Mouse (Mus musculus) liver, embryonic 11.5 days (tissue): ENCODE results near the gene Prss21. TPM values are rescaled to one million over a fixed set of nuclear protein-coding genes. Genes with fewer than 3 reads are reported as not detected.

Experiments used
- ATAC-seq: fragments of 200-750 bp; cut with Nextera tagmentation; replicated peaks from 2 replicates; pipeline ENCODE4 v1.8.0; 2017; ENCODE audit warnings: moderate number of reproducible peaks, mild to moderate bottlenecking, moderate TSS enrichment, moderate library complexity; ENCODE audit not compliant: low FRiP score
- DNase-seq: peaks from one replicate; pipeline ENCODE4 v3.0.0-alpha.2; 2017; ENCODE audit warnings: low spot score
- H3K27ac ChIP-seq: fragments of 300-500 bp; sonication (generic); 2 replicates; pipeline ENCODE4 v1.5.1; 2014; ENCODE audit warnings: mild to moderate bottlenecking, low read depth, low read length, control low read depth
- H3K27me3 ChIP-seq: fragments of 300-500 bp; sonication (generic); replicated peaks from 2 replicates; pipeline ENCODE4 v1.6.1; 2014; ENCODE audit warnings: low read length, mixed read lengths; ENCODE audit not compliant: control insufficient read depth, insufficient read depth
- H3K36me3 ChIP-seq: fragments of 300-500 bp; sonication (generic); 2 replicates; pipeline ENCODE4 v1.6.1; 2014; ENCODE audit warnings: mild to moderate bottlenecking, low read length, moderate library complexity, mixed read lengths; ENCODE audit not compliant: control insufficient read depth, insufficient read depth
- H3K4me1 ChIP-seq: fragments of 300-500 bp; sonication (generic); replicated peaks from 2 replicates; pipeline ENCODE4 v1.6.1; 2014; ENCODE audit warnings: low read length, mixed read lengths; ENCODE audit not compliant: control insufficient read depth, insufficient read depth
- H3K4me2 ChIP-seq: fragments of 300-500 bp; sonication (generic); 2 replicates; pipeline ENCODE4 v1.6.1; 2014; ENCODE audit warnings: mild to moderate bottlenecking, control low read depth, moderate library complexity
- H3K4me3 ChIP-seq: fragments of 300-500 bp; sonication (generic); 2 replicates; pipeline ENCODE4 v1.5.1; 2014; ENCODE audit warnings: low read depth, low read length, control low read depth
- H3K9ac ChIP-seq: fragments of 300-500 bp; sonication (generic); 2 replicates; pipeline ENCODE4 v1.6.1; 2014; ENCODE audit warnings: low read depth, low read length, control low read depth
- H3K9me3 ChIP-seq: fragments of 300-500 bp; sonication (generic); 2 replicates; pipeline ENCODE4 v1.6.1; 2016; ENCODE audit warnings: low read length, inconsistent platforms, mixed read lengths; ENCODE audit not compliant: control insufficient read depth
- WGBS: fragments of 180-500 bp; shearing (Covaris S2); extraction: QIAGEN DNeasy Blood & Tissue Kit; methylation state at CpG from one replicate; pipeline ENCODE4 v1.1.7; 2014; 5-methylcytosine and 5-hydroxymethylcytosine counted together
- polyA plus RNA-seq: library from polyadenylated mRNA; unstranded; fragments of >200 nt; fragmentation: Nextera tagmentation; extraction: Ambion mirVana; gene quantifications from 2 replicates; pipeline ENCODE4 v1.2.1, GENCODE M21; 2014

The Prss21 gene
- not detected in 2 replicates for polyA plus RNA-seq

- H3K4me3 ChIP-seq: no peak within 1 kb of the TSS
- ATAC-seq (no peak), DNase-seq (no peak)
- H3K36me3 ChIP-seq: no peaks in the 10 kb centered on the region
- no peak within 1 kb of the TSS for H3K27ac ChIP-seq
- H3K9ac ChIP-seq: no peak within 1 kb of the TSS
- no peaks in the 10 kb centered on the region for H3K27me3 ChIP-seq
- no peaks in the 10 kb centered on the region for H3K4me1 ChIP-seq
- WGBS: 80% methylated on average over 15 of the region's 15 CpGs
- no peak within 1 kb of the TSS for H3K4me2 ChIP-seq
- no peaks in the 10 kb centered on the region for H3K9me3 ChIP-seq
Observed at GRCm38 (mm10) chr17:23867756-23868155, at the start of gene Prss21. Gene Prss21, plus strand, starts transcription at chr17:23868056.

- peaks cover 43% of the 10 kb centered on the region for H3K9me3 ChIP-seq
- no peaks in the 10 kb centered on the region for H3K4me1 ChIP-seq
- DNase-seq: no peak
- H3K4me2 ChIP-seq: no peak overlapping the region
- H3K27me3 ChIP-seq: no peaks in the 10 kb centered on the region
- WGBS: 97% methylated on average over 8 of the region's 8 CpGs
- no peak overlapping the region for H3K27ac ChIP-seq
- no peak overlapping the region for H3K9ac ChIP-seq
- no peak for ATAC-seq
- H3K4me3 ChIP-seq: no peak overlapping the region
- peaks cover 96% of the 10 kb centered on the region for H3K36me3 ChIP-seq
Observed at GRCm38 (mm10) chr17:23818579-23818978, 49.3 kb upstream of the Prss21 start.

GRCm38 (mm10) chr17:23819235-23819634, 48.6 kb upstream of the Prss21 start:
- H3K4me2 ChIP-seq: no peak overlapping the region
- H3K27me3 ChIP-seq: no peaks in the 10 kb centered on the region
- 98% methylated on average over 25 of the region's 25 CpGs for WGBS
- H3K36me3 ChIP-seq: peaks cover 96% of the 10 kb centered on the region
- no peak overlapping the region for H3K4me3 ChIP-seq
- no peak for ATAC-seq
- no peaks in the 10 kb centered on the region for H3K4me1 ChIP-seq
- peaks cover 43% of the 10 kb centered on the region for H3K9me3 ChIP-seq
- no peak for DNase-seq
- H3K27ac ChIP-seq: no peak overlapping the region
- no peak overlapping the region for H3K9ac ChIP-seq

GRCm38 (mm10) chr17:23820731-23821130, 47.1 kb upstream of the Prss21 start:
- DNase-seq: no peak
- no peak overlapping the region for H3K27ac ChIP-seq

GRCm38 (mm10) chr17:23822094-23822493, 45.8 kb upstream of the Prss21 start:
- DNase-seq (no peak), ATAC-seq (no peak)
- H3K4me3 ChIP-seq: no peak overlapping the region
- peaks cover 85% of the 10 kb centered on the region for H3K36me3 ChIP-seq
- WGBS: 72% methylated on average over 6 of the region's 6 CpGs
- H3K9me3 ChIP-seq: peaks cover 24% of the 10 kb centered on the region
- H3K9ac ChIP-seq: no peak overlapping the region
- no peaks in the 10 kb centered on the region; the same call in 1 of the 2 replicates for H3K4me1 ChIP-seq
- H3K27ac ChIP-seq: no peak overlapping the region
- no peak overlapping the region for H3K4me2 ChIP-seq
- no peaks in the 10 kb centered on the region for H3K27me3 ChIP-seq

More at GRCm38 (mm10) chr17:23820731-23821130, 47.1 kb upstream of the Prss21 start:
- H3K4me1 ChIP-seq: no peaks in the 10 kb centered on the region
- H3K4me3 ChIP-seq: no peak overlapping the region
- 97% methylated on average over 5 of the region's 5 CpGs for WGBS
- no peak overlapping the region for H3K9ac ChIP-seq
- H3K4me2 ChIP-seq: no peak overlapping the region
- ATAC-seq: no peak
- peaks cover 35% of the 10 kb centered on the region for H3K9me3 ChIP-seq
- H3K27me3 ChIP-seq: no peaks in the 10 kb centered on the region
- peaks cover 93% of the 10 kb centered on the region for H3K36me3 ChIP-seq

- Histone ChIP-seq H3K27me3 (no peaks in the 10 kb centered on the region), H3K4me2 (no peak overlapping the region), H3K27ac (no peak overlapping the region), H3K9me3 (peaks cover 18% of the 10 kb centered on the region; the same call in 1 of the 2 replicates), H3K9ac (no peak overlapping the region), H3K36me3 (peaks cover 76% of the 10 kb centered on the region), H3K4me3 (no peak overlapping the region), H3K4me1 (peaks cover 6% of the 10 kb centered on the region)
- ATAC-seq (no peak), DNase-seq (no peak)
- WGBS: 87% methylated on average over 16 of the region's 16 CpGs
Observed at GRCm38 (mm10) chr17:23823018-23823417, 44.8 kb upstream of the Prss21 start.

- Histone ChIP-seq H3K9me3 (peaks cover 12% of the 10 kb centered on the region; the same call in 1 of the 2 replicates), H3K9ac (no peak overlapping the region), H3K27me3 (no peaks in the 10 kb centered on the region), H3K4me2 (no peak overlapping the region), H3K4me3 (no peak overlapping the region), H3K4me1 (peaks cover 6% of the 10 kb centered on the region), H3K27ac (no peak overlapping the region), H3K36me3 (peaks cover 70% of the 10 kb centered on the region)
- no peak for DNase-seq
- no peak for ATAC-seq
- 91% methylated on average over 12 of the region's 12 CpGs for WGBS
Observed at GRCm38 (mm10) chr17:23823614-23824013, 44.2 kb upstream of the Prss21 start.

GRCm38 (mm10) chr17:23825591-23825990, 42.3 kb upstream of the Prss21 start:
- no peak overlapping the region for H3K4me2 ChIP-seq
- 83% methylated on average over 4 of the region's 4 CpGs for WGBS
- no peaks in the 10 kb centered on the region for H3K9me3 ChIP-seq
- H3K4me1 ChIP-seq: peaks cover 9% of the 10 kb centered on the region
- H3K4me3 ChIP-seq: no peak overlapping the region
- H3K27ac ChIP-seq: no peak overlapping the region
- ATAC-seq: no peak
- no peak for DNase-seq
- H3K36me3 ChIP-seq: peaks cover 50% of the 10 kb centered on the region
- no peak overlapping the region for H3K9ac ChIP-seq
- no peaks in the 10 kb centered on the region for H3K27me3 ChIP-seq

GRCm38 (mm10) chr17:23828271-23829001, 39.4 kb upstream of the Prss21 start:
- ATAC-seq (peak; percentile 61), DNase-seq (no peak)
- Histone ChIP-seq H3K27ac (peak overlapping the region; percentile 72), H3K27me3 (peaks cover 6% of the 10 kb centered on the region; the same call in 1 of the 2 replicates), H3K36me3 (peaks cover 24% of the 10 kb centered on the region), H3K9ac (peak overlapping the region; percentile 81), H3K9me3 (no peaks in the 10 kb centered on the region), H3K4me2 (peak overlapping the region; percentile 95), H3K4me1 (peaks cover 9% of the 10 kb centered on the region), H3K4me3 (peak overlapping the region; percentile 84)
- WGBS: under 1% methylated on average over 47 of the region's 47 CpGs
